In genomic region chr5:136565311-136565811, GRCm38 (mm10) we compare ENCODE assay signal across 8 mouse cellular contexts. TPM values are rescaled to one million over a fixed set of nuclear protein-coding genes. Genes with fewer than 3 reads are reported as not detected.
DNase-seq lines count a peak whose midpoint lies in the region; ATAC-seq lines count a peak whose summit lies in the region.

No protein-coding gene starts in this region.

- ATAC-seq in embryonic facial prominence, embryonic 13.5 days (ENCODE audit: insufficient number of reproducible peaks, insufficient read depth, low FRiP score, low TSS enrichment, low read depth), result no peak
- ATAC-seq in kidney, embryonic 16.5 days (ENCODE audit: low FRiP score, low TSS enrichment), result no peak
- no peak for ATAC-seq in lung, embryonic 16.5 days (ENCODE audit: low read depth)

- peaks cover 51% of the 10 kb centered on the region for H3K4me1 ChIP-seq in embryonic facial prominence, embryonic 13.5 days
- peaks cover 42% of the 10 kb centered on the region for H3K4me1 ChIP-seq in heart, embryonic 10.5 days
- peaks cover 45% of the 10 kb centered on the region for H3K4me1 ChIP-seq in kidney, embryonic 16.5 days (ENCODE audit: insufficient read depth, low read length)
- H3K4me1 ChIP-seq in lung, embryonic 16.5 days (replicated peaks; ENCODE audit: control insufficient read depth, insufficient read depth, low read length), result peaks cover 22% of the 10 kb centered on the region

- peak; percentile 55 for DNase-seq in 3134 (ENCODE audit: extremely low read depth, insufficient read length, low spot score)
- DNase-seq in adrenal gland, adult 8-10 months, result peak; percentile 27
- peak; percentile 86 for DNase-seq in heart, embryonic 10.5 days (ENCODE audit: low spot score)
- DNase-seq in ovary, postnatal 14 days (ENCODE audit: low spot score), result peak; percentile 21
- peak; percentile 62 for DNase-seq in thymus, postnatal 25 days

- peak overlapping the region; percentile 93 for H3K4me3 ChIP-seq in embryonic facial prominence, embryonic 13.5 days
- H3K4me3 ChIP-seq in heart, embryonic 10.5 days, result peak overlapping the region; percentile 97
- H3K4me3 ChIP-seq in kidney, embryonic 16.5 days (ENCODE audit: low read length), result peak overlapping the region; percentile 99
- peak overlapping the region; percentile 98 for H3K4me3 ChIP-seq in lung, embryonic 16.5 days (ENCODE audit: low read length)

- 0 out of 2 replicates have a peak overlapping the region, but pooled peaks have one; percentile 28 for H3K27ac ChIP-seq in embryonic facial prominence, embryonic 13.5 days
- peak overlapping the region; percentile 99 for H3K27ac ChIP-seq in heart, embryonic 10.5 days
- peak overlapping the region; percentile 90 for H3K27ac ChIP-seq in kidney, embryonic 16.5 days (ENCODE audit: low read length)
- peak overlapping the region; percentile 94 for H3K27ac ChIP-seq in lung, embryonic 16.5 days (ENCODE audit: low read length)

- H3K27me3 ChIP-seq in embryonic facial prominence, embryonic 13.5 days, result peaks cover 35% of the 10 kb centered on the region
- H3K27me3 ChIP-seq in heart, embryonic 10.5 days (ENCODE audit: insufficient read depth, poor library complexity, severe bottlenecking), result peaks cover 10% of the 10 kb centered on the region
- H3K27me3 ChIP-seq in kidney, embryonic 16.5 days (ENCODE audit: insufficient read depth, low read length), result peaks cover 6% of the 10 kb centered on the region; the same call in 1 of the 2 replicates
- peaks cover 10% of the 10 kb centered on the region for H3K27me3 ChIP-seq in lung, embryonic 16.5 days (ENCODE audit: control insufficient read depth, insufficient read depth, low read depth, low read length)

- H3K36me3 ChIP-seq in embryonic facial prominence, embryonic 13.5 days, result no peaks in the 10 kb centered on the region
- H3K36me3 ChIP-seq in heart, embryonic 10.5 days, result no peaks in the 10 kb centered on the region
- no peaks in the 10 kb centered on the region for H3K36me3 ChIP-seq in kidney, embryonic 16.5 days (ENCODE audit: insufficient read depth, low read length)
- no peaks in the 10 kb centered on the region for H3K36me3 ChIP-seq in lung, embryonic 16.5 days (ENCODE audit: control insufficient read depth, insufficient read depth, low read length)

- WGBS in embryonic facial prominence, embryonic 13.5 days, result under 1% methylated on average over 32 of the region's 32 CpGs
- 1% methylated on average over 32 of the region's 32 CpGs for WGBS in heart, embryonic 10.5 days
- under 1% methylated on average over 32 of the region's 32 CpGs for WGBS in kidney, embryonic 16.5 days
- 2% methylated on average over 32 of the region's 32 CpGs for WGBS in lung, embryonic 16.5 days

- H3K4me2 ChIP-seq in embryonic facial prominence, embryonic 13.5 days, result peak overlapping the region; percentile 98
- H3K4me2 ChIP-seq in kidney, embryonic 16.5 days (replicated peaks; ENCODE audit: low read depth, low read length), result peak overlapping the region; percentile 78
- H3K4me2 ChIP-seq in lung, embryonic 16.5 days (ENCODE audit: low read depth, low read length), result peak overlapping the region; percentile 70

- H3K9ac ChIP-seq in embryonic facial prominence, embryonic 13.5 days, result peak overlapping the region; percentile 85
- H3K9ac ChIP-seq in kidney, embryonic 16.5 days (replicated peaks; ENCODE audit: low read length), result peak overlapping the region; percentile 97
- peak overlapping the region; percentile 97 for H3K9ac ChIP-seq in lung, embryonic 16.5 days (ENCODE audit: low read length)

- H3K9me3 ChIP-seq in embryonic facial prominence, embryonic 13.5 days, result no peaks in the 10 kb centered on the region
- H3K9me3 ChIP-seq in heart, embryonic 10.5 days, result no peaks in the 10 kb centered on the region
- H3K9me3 ChIP-seq in kidney, embryonic 16.5 days (ENCODE audit: low read length), result no peaks in the 10 kb centered on the region
- no peaks in the 10 kb centered on the region for H3K9me3 ChIP-seq in lung, embryonic 16.5 days (ENCODE audit: control insufficient read depth, low read length)

RNA-seq across cellular contexts. Expression of gene Cux1, which starts 1.9 kb away (rescaled TPM):
- total RNA-seq in adrenal gland, adult 8-10 months (2022), result 100 to 1,000 TPM in 2 of 4 experiments, 10 to 100 TPM in 2; 88.2 to 135 (median 105) TPM
- 78.6 and 82.7 TPM in 2 replicates for polyA plus RNA-seq in embryonic facial prominence, embryonic 13.5 days (2015; fragmentation: Nextera tagmentation; extraction: Ambion mirVana)
- polyA plus RNA-seq in heart, embryonic 10.5 days (2016; fragmentation: Nextera tagmentation; extraction: Ambion mirVana), result 60.8 and 65.8 TPM in 2 replicates
- polyA plus RNA-seq in kidney, embryonic 16.5 days (2015; fragmentation: Nextera tagmentation; extraction: Ambion mirVana), result 110 and 123 TPM in 2 replicates
- polyA plus RNA-seq in lung, embryonic 16.5 days (2015; fragmentation: Nextera tagmentation; extraction: Ambion mirVana), result 113 and 117 TPM in 2 replicates

Comparison
In these comparisons a context has a peak if more than half of its experiments do, and no peak if none do; other contexts are left out.
1. DNase-seq: peak in every context shown above with its lines; median percentile 86 in heart, embryonic 10.5 days; 62 in thymus, postnatal 25 days; 55 in 3134; 27 in adrenal gland, adult 8-10 months; 21 in ovary, postnatal 14 days.
2. H3K27ac ChIP-seq: peak in every context shown above with its lines; median percentile 99 in heart, embryonic 10.5 days; 94 in lung, embryonic 16.5 days; 90 in kidney, embryonic 16.5 days; 28 in embryonic facial prominence, embryonic 13.5 days.